Mouse (Mus musculus): ENCODE measurements at regions not wholly inside any gene's neighbourhood (a gene's known extent, or its start where the extent isn't known, plus 50 kb on each side); places are given as distances from the start of the nearest gene placed in this dataset.

DNA sequence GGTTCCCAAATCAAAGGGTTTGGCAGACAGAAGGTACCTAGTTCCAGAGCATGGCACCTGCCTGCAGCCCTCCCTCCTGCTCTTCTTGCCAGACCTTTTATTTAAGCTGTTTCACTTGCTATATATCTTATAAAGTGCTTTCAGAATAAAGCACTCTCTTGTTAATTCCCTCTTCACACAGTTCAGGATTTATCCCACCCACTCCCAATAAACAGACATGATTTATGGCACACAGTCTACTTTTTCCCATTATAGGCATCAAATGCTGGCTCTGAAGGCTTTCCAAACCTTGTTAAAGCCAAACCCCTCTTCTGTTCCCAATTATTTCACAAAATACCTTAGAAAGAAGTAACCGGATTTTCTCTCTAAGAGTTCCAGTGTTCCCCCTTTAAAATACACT, 226.6 kb downstream of the Dnajb9 start:
- TF ChIP-seq CTCF (IDR thresholded peaks at IDR 0.05) (no peak), POLR2A (IDR thresholded peaks at IDR 0.05; ENCODE audit: insufficient read depth, low read depth, low read length) (no peak)

All from heart, adult 2 months (tissue).